Mouse (Mus musculus) testis, postnatal 10 days (tissue): ENCODE results near the gene Fa2h.
"Not testable (repeated sequence)": the region's sequence is repeated elsewhere in the genome, so short reads cannot be mapped to it uniquely, and the experiment has no call there.

ENCODE experiments used
- DNase-seq: peaks from one replicate; pipeline ENCODE4 v3.0.0; 2021; ENCODE audit warnings: low spot score

Fa2h gene

GRCm38 (mm10) chr8:111358905-111359304 is 34.7 kb downstream of the Fa2h start:
- DNase-seq: no peak

GRCm38 (mm10) chr8:111357433-111357832 is 36.2 kb downstream of the Fa2h start:
- no peak for DNase-seq

- no peak for DNase-seq
Observed at GRCm38 (mm10) chr8:111353497-111353896, 40.1 kb downstream of the Fa2h start.

GRCm38 (mm10) chr8:111352289-111352688 is 41.3 kb downstream of the Fa2h start:
- no peak for DNase-seq

GRCm38 (mm10) chr8:111350577-111350976 is 43.0 kb downstream of the Fa2h start:
- no peak for DNase-seq

DNA sequence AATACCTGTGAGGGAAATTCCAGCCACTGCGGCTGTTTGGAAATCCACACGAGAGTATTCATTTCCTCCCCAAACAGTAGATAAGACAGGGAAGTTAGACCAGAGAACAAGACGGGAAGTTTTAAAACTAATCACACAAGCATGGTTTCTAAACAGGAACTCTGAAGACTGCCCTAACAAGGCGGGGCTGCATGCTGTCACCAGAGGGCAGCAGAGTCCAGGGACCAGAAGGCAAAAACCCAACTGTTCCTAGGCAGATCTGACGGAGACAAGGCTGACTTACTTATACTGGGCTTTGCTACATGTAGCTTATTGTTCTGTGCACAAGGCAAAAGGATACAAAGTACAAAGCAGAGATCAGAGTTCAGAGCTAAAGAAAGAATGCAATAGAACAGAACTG is 50.4 kb downstream of the Fa2h start:
- peak; percentile 92 for DNase-seq

- DNase-seq: no peak
Observed at GRCm38 (mm10) chr8:111340186-111340585, 53.4 kb downstream of the Fa2h start.

- no peak for DNase-seq
Observed at GRCm38 (mm10) chr8:111338370-111339208, 55.0 kb downstream of the Fa2h start.

GRCm38 (mm10) chr8:111337890-111338347 is 55.7 kb downstream of the Fa2h start, which contains the start of gene Mlkl:
Mlkl (minus strand) TSS chr8:111338177.
- peak; percentile 70 for DNase-seq

GRCm38 (mm10) chr8:111337311-111337889 is 56.2 kb downstream of the Fa2h start:
- no peak for DNase-seq

DNA sequence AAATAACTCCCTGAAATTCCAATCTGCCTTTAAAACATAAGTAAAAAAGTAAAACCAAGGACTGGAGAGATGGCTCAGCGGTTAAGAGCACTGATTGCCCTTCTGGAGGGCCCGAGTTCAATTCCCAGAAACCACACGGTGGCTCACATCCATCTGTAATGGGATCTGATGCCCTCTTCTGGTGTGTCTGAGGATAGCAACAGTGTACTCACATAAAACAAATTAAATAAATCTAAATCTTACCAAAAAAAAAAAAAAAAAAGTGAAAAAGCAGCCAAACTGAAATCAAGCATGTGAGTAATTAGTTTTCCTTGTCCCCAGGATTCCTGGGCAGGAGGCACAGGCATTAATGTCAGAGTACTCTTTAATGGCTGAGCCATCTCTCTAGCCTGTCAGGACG is 56.9 kb downstream of the Fa2h start:
- no peak for DNase-seq

DNA sequence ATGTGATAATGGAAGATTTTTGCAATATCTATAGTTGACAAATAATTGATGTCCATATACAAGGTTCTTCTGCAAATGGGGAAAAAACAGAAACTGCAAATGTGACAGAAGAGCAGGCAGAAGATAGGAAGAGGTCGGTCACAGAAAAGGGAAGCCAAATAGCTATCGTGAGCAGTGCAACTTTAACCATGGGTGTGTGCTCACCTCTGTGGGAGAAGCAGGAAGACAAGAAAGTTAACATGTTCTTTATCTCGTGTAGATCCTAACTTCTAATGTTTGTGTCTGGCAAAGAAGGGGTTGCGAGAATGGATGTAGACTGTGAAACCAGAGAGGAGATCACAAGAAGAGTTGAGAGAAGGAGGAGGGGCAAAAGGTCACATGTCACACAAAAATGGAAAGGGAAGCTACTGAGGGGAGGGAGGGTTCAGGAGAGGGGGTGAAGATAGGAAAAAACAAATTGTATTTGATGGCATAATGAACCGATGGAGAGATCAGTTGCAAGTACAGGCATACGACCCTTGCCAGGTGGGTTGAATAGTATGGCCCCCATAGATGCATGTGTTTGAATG is 68.3 kb downstream of the Fa2h start:
- DNase-seq: no peak

DNA sequence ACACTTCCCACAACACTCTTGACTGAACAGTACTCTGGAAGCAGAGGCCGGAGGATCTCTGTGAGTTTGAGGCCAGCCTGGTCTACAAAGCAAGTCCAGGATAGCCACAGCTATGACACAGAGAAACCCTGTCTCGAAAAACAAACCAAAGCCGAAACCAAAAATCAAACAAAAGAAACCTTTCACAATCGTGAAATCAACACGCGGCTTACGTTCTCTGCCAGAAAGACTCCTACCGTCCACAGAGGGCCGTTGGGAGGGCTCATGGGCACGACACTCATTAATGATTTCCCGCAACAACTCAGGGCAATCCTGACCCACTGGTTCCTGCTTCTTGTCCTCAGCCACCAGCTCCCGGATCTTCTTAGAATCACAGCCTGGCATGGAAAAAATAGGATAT is 78.9 kb downstream of the Fa2h start:
- DNase-seq: no peak

GRCm38 (mm10) chr8:111313961-111314360 is 79.7 kb downstream of the Fa2h start:
- not testable (repeated sequence) for DNase-seq

- DNase-seq: no peak
Observed at GRCm38 (mm10) chr8:111312758-111313162, 80.9 kb downstream of the Fa2h start.

DNA sequence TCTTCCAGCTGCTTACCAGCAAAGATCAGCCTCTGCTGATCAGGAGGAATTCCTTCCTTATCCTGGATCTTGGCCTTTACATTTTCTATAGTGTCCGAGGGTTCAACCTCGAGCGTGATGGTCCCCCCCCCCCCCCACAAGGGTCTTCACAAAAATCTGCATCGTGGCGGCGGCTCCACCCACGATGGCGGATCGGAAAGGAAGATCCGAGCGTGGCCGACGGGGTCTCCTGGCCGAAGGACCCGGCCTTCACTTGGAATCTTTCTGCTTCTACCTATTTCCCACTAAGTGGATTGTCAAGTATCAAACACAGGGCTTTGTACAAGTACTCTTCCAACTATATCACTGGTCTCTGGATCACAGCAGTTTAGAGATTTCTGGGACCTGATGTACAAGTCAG is 83.6 kb downstream of the Fa2h start:
- DNase-seq: not testable (repeated sequence)

DNA sequence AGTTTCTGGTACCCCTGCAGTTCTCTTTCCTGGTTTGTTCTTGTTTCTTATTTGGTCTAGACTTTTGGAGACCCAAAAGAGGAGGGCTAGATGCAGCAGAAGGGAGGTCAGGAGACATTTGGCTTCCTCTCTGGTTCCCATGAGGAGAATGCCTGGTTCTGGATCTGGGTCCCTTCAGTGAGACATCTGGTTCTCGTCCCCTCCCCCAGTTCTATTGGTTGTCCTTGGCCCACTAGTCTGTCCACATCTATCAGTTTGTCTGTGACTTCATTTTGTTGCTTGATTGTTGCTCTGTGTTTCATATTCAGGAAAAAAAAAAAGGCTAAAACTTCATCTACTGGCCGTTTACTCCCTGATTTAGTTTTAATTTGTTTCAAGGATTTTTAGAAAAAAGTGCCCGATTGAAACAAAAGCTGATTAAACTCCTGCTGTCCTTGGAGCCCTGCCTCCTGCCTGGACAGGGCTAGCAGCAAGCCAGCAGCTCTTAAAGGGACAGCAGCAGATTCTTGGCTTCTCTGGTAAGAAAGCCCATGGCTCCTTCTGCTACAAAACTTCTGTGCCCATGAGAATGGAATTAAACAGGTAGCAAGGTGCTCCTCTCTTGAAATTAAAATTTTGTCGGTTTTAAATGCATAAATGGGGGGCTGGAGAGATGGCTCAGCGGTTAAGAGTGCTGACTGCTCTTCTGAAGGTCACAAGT is 88.4 kb downstream of the Fa2h start:
- peak; percentile 57 for DNase-seq

GRCm38 (mm10) chr8:111304359-111304758 is 89.3 kb downstream of the Fa2h start:
- DNase-seq: no peak

DNA sequence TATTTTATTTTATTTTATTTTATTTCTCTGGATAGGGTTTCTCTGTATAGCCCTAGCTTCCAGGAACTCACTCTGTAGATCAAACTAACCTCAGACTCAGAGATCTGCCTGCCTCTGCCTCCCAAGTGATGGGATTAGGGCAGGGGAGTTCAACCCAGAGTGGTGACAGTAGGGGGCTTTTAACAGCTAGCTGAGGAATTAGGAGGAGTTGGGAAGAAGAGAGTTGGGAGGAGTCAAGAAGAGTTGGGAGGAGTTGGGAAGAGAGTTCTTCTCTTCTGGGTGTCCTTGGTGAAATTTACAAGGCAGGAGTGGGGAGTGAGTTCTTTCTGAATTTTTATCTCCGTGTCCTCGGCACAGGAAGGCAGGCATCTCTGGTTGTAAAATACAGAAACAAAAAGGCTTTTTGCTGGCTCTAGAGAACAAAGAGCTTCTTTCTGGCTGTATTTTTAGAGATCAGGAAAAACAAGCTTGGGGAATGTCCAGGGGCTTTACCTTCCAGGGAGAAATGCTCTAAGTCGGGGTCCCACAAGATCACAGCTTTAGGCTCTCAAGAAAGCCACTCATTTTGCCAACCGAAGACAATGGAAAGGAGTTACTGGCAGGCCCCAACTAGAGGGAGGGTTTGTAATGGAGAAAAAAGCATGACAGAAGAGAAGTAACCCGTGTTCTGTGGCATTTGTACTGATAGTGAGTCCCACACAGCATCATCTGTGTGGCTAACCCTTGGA is 90.4 kb downstream of the Fa2h start:
- not testable (repeated sequence) for DNase-seq

GRCm38 (mm10) chr8:111300597-111301546 is 92.8 kb downstream of the Fa2h start:
- no peak for DNase-seq
